In genomic region chr13:101068489-101068888, GRCm38 (mm10) we compare ENCODE assay signal across 11 mouse cellular contexts.
DNase-seq lines count a peak whose midpoint lies in the region; ATAC-seq lines count a peak whose summit lies in the region.
"Had no signal": no experiment of that assay in that cellular context is flagged by ENCODE, and none has a peak within 500 bp of the region (broad histone marks: within the 10 kb centered on the region; RNA-seq: fewer than 3 reads in every experiment).

No protein-coding gene starts in this region.

- 68% methylated on average over 6 of the region's 6 CpGs for WGBS in forebrain, embryonic 14.5 days
- WGBS in forebrain, embryonic 10.5 days: 89% methylated on average over 6 of the region's 6 CpGs
- WGBS in embryonic facial prominence, embryonic 15.5 days: 37% methylated on average over 6 of the region's 6 CpGs

- DNase-seq in forebrain, embryonic 14.5 days (ENCODE audit: low spot score): peak; percentile 57
- DNase-seq in forebrain, embryonic 10.5 days (ENCODE audit: extremely low spot score, low spot score): no peak
- DNase-seq in left cerebral cortex, postnatal 4 days: peak; percentile 58
- no peak for DNase-seq in left cerebral cortex, adult 11 months (ENCODE audit: low spot score)
- peak; percentile 36 for DNase-seq in brain, adult 2 months (ENCODE audit: low read depth, low spot score)
- no peak for DNase-seq in natural killer cell, adult 2 months (ENCODE audit: low spot score in 2 of 2)
- no peak for DNase-seq in embryo, embryonic 10.5 days (ENCODE audit: low spot score)
- DNase-seq: kidney, postnatal 36 days had no signal

- H3K27ac ChIP-seq in forebrain, embryonic 14.5 days (ENCODE audit: low read depth, low read length): no peak overlapping the region
- H3K27ac ChIP-seq in forebrain, embryonic 10.5 days: no peak overlapping the region
- H3K27ac ChIP-seq in embryonic facial prominence, embryonic 15.5 days (replicated peaks): no peak overlapping the region
- H3K27ac ChIP-seq: heart, embryonic 13.5 days had no signal

- H3K4me3 ChIP-seq in forebrain, embryonic 14.5 days (ENCODE audit: low read depth, low read length): no peak overlapping the region
- H3K4me3 ChIP-seq in forebrain, embryonic 10.5 days: no peak overlapping the region
- H3K4me3 ChIP-seq in embryonic facial prominence, embryonic 15.5 days (replicated peaks): no peak overlapping the region
- H3K4me3 ChIP-seq: heart, embryonic 13.5 days had no signal

- H3K36me3 ChIP-seq in forebrain, embryonic 14.5 days (ENCODE audit: control insufficient read depth, insufficient read depth, low read length): no peaks in the 10 kb centered on the region
- H3K36me3 ChIP-seq in forebrain, embryonic 10.5 days (replicated peaks): no peaks in the 10 kb centered on the region
- no peaks in the 10 kb centered on the region for H3K36me3 ChIP-seq in embryonic facial prominence, embryonic 15.5 days
- H3K36me3 ChIP-seq: heart, embryonic 13.5 days had no signal

- no peak overlapping the region for H3K4me2 ChIP-seq in forebrain, embryonic 14.5 days (ENCODE audit: low read length)
- no peak overlapping the region for H3K4me2 ChIP-seq in embryonic facial prominence, embryonic 15.5 days (replicated peaks)
- H3K4me2 ChIP-seq: heart, embryonic 13.5 days; midbrain, embryonic 11.5 days had no signal

- H3K9me3 ChIP-seq in forebrain, embryonic 14.5 days (replicated peaks; ENCODE audit: control insufficient read depth, low read length): no peaks in the 10 kb centered on the region
- no peaks in the 10 kb centered on the region for H3K9me3 ChIP-seq in forebrain, embryonic 10.5 days
- H3K9me3 ChIP-seq in embryonic facial prominence, embryonic 15.5 days (replicated peaks): no peaks in the 10 kb centered on the region
- H3K9me3 ChIP-seq: heart, embryonic 13.5 days had no signal

- no peaks in the 10 kb centered on the region for H3K27me3 ChIP-seq in forebrain, embryonic 14.5 days (replicated peaks; ENCODE audit: control insufficient read depth, insufficient read depth, low read length)
- H3K27me3 ChIP-seq in forebrain, embryonic 10.5 days (ENCODE audit: poor library complexity, severe bottlenecking): no peaks in the 10 kb centered on the region
- no peaks in the 10 kb centered on the region for H3K27me3 ChIP-seq in embryonic facial prominence, embryonic 15.5 days
- H3K27me3 ChIP-seq: heart, embryonic 13.5 days had no signal

- H3K4me1 ChIP-seq in forebrain, embryonic 14.5 days (ENCODE audit: control insufficient read depth, insufficient read depth, low read length): no peaks in the 10 kb centered on the region
- no peaks in the 10 kb centered on the region for H3K4me1 ChIP-seq in forebrain, embryonic 10.5 days
- H3K4me1 ChIP-seq in embryonic facial prominence, embryonic 15.5 days: peaks cover 4% of the 10 kb centered on the region; the same call in 1 of the 2 replicates
- H3K4me1 ChIP-seq: heart, embryonic 13.5 days had no signal

- no peak overlapping the region for H3K9ac ChIP-seq in forebrain, embryonic 14.5 days (ENCODE audit: low read length)
- no peak overlapping the region for H3K9ac ChIP-seq in embryonic facial prominence, embryonic 15.5 days
- H3K9ac ChIP-seq: heart, embryonic 13.5 days had no signal

- peak; percentile 77 for ATAC-seq in forebrain, embryonic 14.5 days
- ATAC-seq in embryonic facial prominence, embryonic 15.5 days (ENCODE audit: insufficient number of reproducible peaks, low FRiP score, low TSS enrichment, low read depth): peak; percentile 75

- intact Hi-C loops in left cerebral cortex, postnatal 4 days (cut with DNase I): no loop called here

Comparison
In these comparisons a context has a peak if more than half of its experiments do, and no peak if none do; other contexts are left out.
1. DNase-seq: peak in forebrain, embryonic 14.5 days (single experiment), left cerebral cortex, postnatal 4 days (single experiment) and brain, adult 2 months (single experiment); none in forebrain, embryonic 10.5 days (single experiment), left cerebral cortex, adult 11 months (single experiment), natural killer cell, adult 2 months (0 of 2) and embryo, embryonic 10.5 days (single experiment).